Mouse (Mus musculus): ENCODE measurements around the gene Lrp2.

Lrp2 gene

GRCm38 (mm10) chr2:69580091-69580490 lies 5.8 kb downstream of the Lrp2 start:
- 96% methylated on average over 2 of the region's 2 CpGs for WGBS

- 63% methylated on average over 8 of the region's 8 CpGs for WGBS
These were observed 7.7 kb downstream of the Lrp2 start for GRCm38 (mm10) chr2:69578206-69578605.

GRCm38 (mm10) chr2:69576531-69576930 lies 9.3 kb downstream of the Lrp2 start:
- WGBS = 97% methylated on average over 1 of the region's 1 CpGs

- 59% methylated on average over 6 of the region's 6 CpGs for WGBS
These were observed 10.9 kb downstream of the Lrp2 start for GRCm38 (mm10) chr2:69574934-69575333.

GRCm38 (mm10) chr2:69574261-69574660 lies 11.6 kb downstream of the Lrp2 start:
- 85% methylated on average over 3 of the region's 3 CpGs for WGBS

- WGBS = 63% methylated on average over 5 of the region's 5 CpGs
These were observed 12.7 kb downstream of the Lrp2 start for GRCm38 (mm10) chr2:69573038-69573732.

- 87% methylated on average over 6 of the region's 6 CpGs for WGBS
These were observed 15.3 kb downstream of the Lrp2 start for GRCm38 (mm10) chr2:69570556-69570955.

GRCm38 (mm10) chr2:69566281-69566680 lies 19.6 kb downstream of the Lrp2 start:
- WGBS = 84% methylated on average over 7 of the region's 7 CpGs

GRCm38 (mm10) chr2:69563492-69563891 lies 22.4 kb downstream of the Lrp2 start:
- 85% methylated on average over 6 of the region's 6 CpGs for WGBS

- 76% methylated on average over 5 of the region's 5 CpGs for WGBS
These were observed 23.1 kb downstream of the Lrp2 start for GRCm38 (mm10) chr2:69562761-69563160.

GRCm38 (mm10) chr2:69560221-69560620 lies 25.6 kb downstream of the Lrp2 start:
- 74% methylated on average over 4 of the region's 4 CpGs for WGBS

GRCm38 (mm10) chr2:69559380-69559779 lies 26.5 kb downstream of the Lrp2 start:
- 83% methylated on average over 15 of the region's 15 CpGs for WGBS

GRCm38 (mm10) chr2:69556686-69557085 lies 29.2 kb downstream of the Lrp2 start:
- WGBS = 69% methylated on average over 7 of the region's 7 CpGs

- 92% methylated on average over 5 of the region's 5 CpGs for WGBS
These were observed 34.2 kb downstream of the Lrp2 start for GRCm38 (mm10) chr2:69551639-69552038.

GRCm38 (mm10) chr2:69546823-69547222 lies 39.0 kb downstream of the Lrp2 start:
- WGBS = 83% methylated on average over 11 of the region's 11 CpGs

- 86% methylated on average over 7 of the region's 7 CpGs for WGBS
These were observed 49.8 kb downstream of the Lrp2 start for GRCm38 (mm10) chr2:69536018-69536417.

GRCm38 (mm10) chr2:69531528-69532055 lies 54.3 kb downstream of the Lrp2 start:
- 30% methylated on average over 3 of the region's 3 CpGs for WGBS

- WGBS = 46% methylated on average over 14 of the region's 14 CpGs
These were observed 55.0 kb downstream of the Lrp2 start for GRCm38 (mm10) chr2:69530691-69531527.

- WGBS = 74% methylated on average over 5 of the region's 5 CpGs
These were observed 55.7 kb downstream of the Lrp2 start for GRCm38 (mm10) chr2:69530126-69530525.

- WGBS = 91% methylated on average over 2 of the region's 2 CpGs
These were observed 65.6 kb downstream of the Lrp2 start for GRCm38 (mm10) chr2:69520273-69520672.

GRCm38 (mm10) chr2:69518307-69518706 lies 67.6 kb downstream of the Lrp2 start:
- 86% methylated on average over 7 of the region's 7 CpGs for WGBS

GRCm38 (mm10) chr2:69511766-69512165 lies 74.1 kb downstream of the Lrp2 start:
- WGBS = 86% methylated on average over 5 of the region's 5 CpGs

- 93% methylated on average over 9 of the region's 9 CpGs for WGBS
These were observed 85.5 kb downstream of the Lrp2 start for GRCm38 (mm10) chr2:69500357-69500756.

Data from cerebral cortex, adult 2 months (tissue).